7 mouse cellular contexts compared by ENCODE assay signal in genomic region chr11:51584431-51585248, GRCm38 (mm10). TPM values are rescaled to one million over a fixed set of nuclear protein-coding genes. Genes with fewer than 3 reads are reported as not detected.
DNase-seq lines count a peak whose midpoint lies in the region; ATAC-seq lines count a peak whose summit lies in the region.

Gene Phykpl (plus strand): TSS chr11:51584757.

- no peaks in the 10 kb centered on the region for H3K27me3 ChIP-seq in intestine, embryonic 15.5 days (replicated peaks)
- H3K27me3 ChIP-seq in midbrain, embryonic 10.5 days (ENCODE audit: low read depth, poor library complexity, severe bottlenecking): no peaks in the 10 kb centered on the region

- H3K4me3 ChIP-seq in intestine, embryonic 15.5 days (replicated peaks): peak within 1 kb of the TSS; percentile 70
- H3K4me3 ChIP-seq in midbrain, embryonic 10.5 days: peak within 1 kb of the TSS; percentile 76

- under 1% methylated on average over 59 of the region's 59 CpGs for WGBS in intestine, embryonic 15.5 days
- WGBS in midbrain, embryonic 10.5 days: under 1% methylated on average over 59 of the region's 59 CpGs

- H3K4me1 ChIP-seq in intestine, embryonic 15.5 days (replicated peaks): peaks cover 21% of the 10 kb centered on the region
- peaks cover 34% of the 10 kb centered on the region for H3K4me1 ChIP-seq in midbrain, embryonic 10.5 days

- peak; percentile 95 for ATAC-seq in intestine, embryonic 15.5 days

- intact Hi-C loops in gastrocnemius, postnatal 36 days (cut with DNase I): no loop called here
- intact Hi-C loops in left cerebral cortex, postnatal 25 days (cut with DNase I): no loop called here

- peaks cover 10% of the 10 kb centered on the region; the same call in 1 of the 2 replicates for H3K36me3 ChIP-seq in intestine, embryonic 15.5 days
- peaks cover 42% of the 10 kb centered on the region for H3K36me3 ChIP-seq in midbrain, embryonic 10.5 days

- H3K27ac ChIP-seq in intestine, embryonic 15.5 days: peak within 1 kb of the TSS; percentile 91
- peak within 1 kb of the TSS; percentile 94 for H3K27ac ChIP-seq in midbrain, embryonic 10.5 days (replicated peaks)

- H3K9me3 ChIP-seq in intestine, embryonic 15.5 days: no peaks in the 10 kb centered on the region
- no peaks in the 10 kb centered on the region for H3K9me3 ChIP-seq in midbrain, embryonic 10.5 days (replicated peaks)

- DNase-seq in adrenal gland, adult 2 months: peak; percentile 99
- peak; percentile 97 for DNase-seq in embryo, embryonic 11.5 days (ENCODE audit: low read depth, low spot score)
- DNase-seq in gastrocnemius, postnatal 36 days: peak; percentile 96 to 99
- peak; percentile 93 to 96 for DNase-seq in left cerebral cortex, postnatal 25 days (ENCODE audit: low spot score in 2 of 2)
- peak; percentile 98 for DNase-seq in midbrain, embryonic 10.5 days (ENCODE audit: low spot score)
- peak; percentile 91 for DNase-seq in right cerebral cortex, postnatal 4 days

- H3K9ac ChIP-seq in intestine, embryonic 15.5 days: peak within 1 kb of the TSS; percentile 89

- peak within 1 kb of the TSS; percentile 88 for H3K4me2 ChIP-seq in intestine, embryonic 15.5 days (replicated peaks)

RNA-seq across cellular contexts. Expression of gene Phykpl, which starts in this region (rescaled TPM):
- 10 to 100 TPM; 21.7 to 23.3 TPM for total RNA-seq in adrenal gland, adult 2 months (2021)
- 29.2 and 35.1 TPM in 2 replicates for polyA plus RNA-seq in adrenal gland, adult 2 months (2012; rRNA removed)
- total RNA-seq in gastrocnemius, postnatal 36 days (2021): 10 to 100 TPM; 13.1 to 15.7 TPM
- 18.5 and 21.1 TPM in 2 replicates for polyA plus RNA-seq in intestine, embryonic 15.5 days (2015; fragmentation: Nextera tagmentation; extraction: Ambion mirVana)
- total RNA-seq in left cerebral cortex, postnatal 25 days (2021): 1 to 10 TPM; 5.7 to 8.4 TPM
- 14.4 and 15.1 TPM in 2 replicates for polyA plus RNA-seq in midbrain, embryonic 10.5 days (2016; fragmentation: Nextera tagmentation; extraction: Ambion mirVana)

Comparison
In these comparisons a context has a peak if more than half of its experiments do, and no peak if none do; other contexts are left out.
1. Peak in every context shown above with its lines: DNase-seq, ATAC-seq, H3K4me3 ChIP-seq and H3K27ac ChIP-seq.